Mouse (Mus musculus) forebrain, embryonic 10.5 days (tissue): Measurements from ENCODE around the gene Stk26. TPM values are rescaled to one million over a fixed set of nuclear protein-coding genes. Genes with fewer than 3 reads are reported as not detected.

Source experiments
- polyA plus RNA-seq: library from polyadenylated mRNA; unstranded; fragments of >200 nt; fragmentation: Nextera tagmentation; extraction: Ambion mirVana; gene quantifications from 2 replicates; pipeline ENCODE4 v1.2.1, GENCODE M21; 2016

Gene Stk26
- polyA plus RNA-seq, 1 experiment from 2014 or later, result 5.8 TPM

Other genes with a start within 250 kb of the Stk26 start
- 0.06 TPM in 1 of 2 replicates, not detected in the other for gene Frmd7, start 101.7 kb downstream of the Stk26 start, polyA plus RNA-seq
- gene Rap2c, start 177.0 kb downstream of the Stk26 start, polyA plus RNA-seq, result 21.3 and 21.9 TPM in 2 replicates